Mouse (Mus musculus) large intestine, adult 2 months (tissue): ENCODE measurements around the gene Aktip. TPM values are rescaled to one million over a fixed set of nuclear protein-coding genes. Genes with fewer than 3 reads are reported as not detected.
A peak's percentile ranks its signal among the peaks of the same experiment; 100 is the strongest.

Experiments used
- DNase-seq: peaks from one replicate; pipeline ENCODE4 v3.0.0-alpha.2; 2012; ENCODE audit warnings: low read depth, low spot score
- WGBS: fragments of 180-500 bp; shearing (Covaris S2); methylation state at CpG from one replicate; pipeline ENCODE4 v1.1.7; 2018; 5-methylcytosine and 5-hydroxymethylcytosine counted together
- polyA plus RNA-seq: library from polyadenylated mRNA; depleted of rRNA; stranded (reverse); fragments of >200 nt; gene quantifications from 2 replicates; pipeline ENCODE4 v1.2.3, GENCODE M21; 2012

Aktip gene
- polyA plus RNA-seq, 1 experiment: 33.6 TPM

DNA sequence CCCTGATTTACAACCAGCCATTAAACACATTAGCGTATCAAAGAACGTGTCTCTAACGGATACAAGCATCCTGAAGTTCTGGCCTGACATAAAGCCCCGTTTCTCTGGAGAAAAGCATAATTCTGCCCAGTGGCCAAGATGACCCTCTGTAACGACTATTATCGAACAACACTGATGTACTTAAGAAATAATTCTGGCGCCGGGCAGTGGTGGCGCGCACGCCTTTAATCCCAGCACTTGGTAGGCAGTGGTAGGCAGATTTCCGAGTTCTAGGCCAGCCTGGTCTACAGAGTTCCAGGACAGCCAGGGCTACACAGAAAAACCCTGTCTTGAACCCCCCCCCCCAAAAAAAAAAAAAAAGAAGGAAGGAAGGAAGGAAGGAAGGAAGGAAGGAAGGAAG is 65.1 kb downstream of the Aktip start:
- 56% methylated on average over 12 of the region's 12 CpGs for WGBS

GRCm38 (mm10) chr8:91134070-91134475 is 65.7 kb downstream of the Aktip start:
- WGBS: under 1% methylated on average over 24 of the region's 24 CpGs
- DNase-seq: peak; percentile 100

More for the DNA sequence above, 65.1 kb downstream of the Aktip start:
- no peak for DNase-seq

- WGBS: under 1% methylated on average over 58 of the region's 58 CpGs
- DNase-seq: no peak
Measured at GRCm38 (mm10) chr8:91133441-91134069, 66.2 kb downstream of the Aktip start.

- 38% methylated on average over 4 of the region's 4 CpGs for WGBS
- DNase-seq: no peak
Measured at GRCm38 (mm10) chr8:91132731-91133130, 67.0 kb downstream of the Aktip start.

DNA sequence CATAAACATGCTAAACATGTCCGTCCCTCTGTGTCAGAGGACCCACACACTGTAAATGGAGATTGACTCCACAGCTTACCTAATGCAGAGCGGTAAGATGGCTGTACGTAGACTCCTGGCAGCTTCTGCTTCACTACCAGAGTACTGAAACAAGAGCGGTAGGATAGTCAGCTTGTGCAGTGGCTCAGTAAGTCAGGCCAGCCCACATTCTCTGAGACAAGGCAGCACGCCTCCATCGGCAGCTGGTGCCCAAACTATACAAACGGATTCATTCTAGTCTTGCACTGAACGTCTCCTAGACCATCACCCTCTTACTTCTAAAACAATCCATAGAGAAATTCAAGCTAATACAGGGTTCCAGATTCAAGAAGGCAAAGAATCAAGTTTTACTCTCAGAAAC is 73.0 kb downstream of the Aktip start:
- 92% methylated on average over 8 of the region's 8 CpGs for WGBS
- no peak for DNase-seq

- WGBS: 61% methylated on average over 5 of the region's 5 CpGs
- DNase-seq: no peak
Measured at GRCm38 (mm10) chr8:91124315-91124714, 75.5 kb downstream of the Aktip start.

DNA sequence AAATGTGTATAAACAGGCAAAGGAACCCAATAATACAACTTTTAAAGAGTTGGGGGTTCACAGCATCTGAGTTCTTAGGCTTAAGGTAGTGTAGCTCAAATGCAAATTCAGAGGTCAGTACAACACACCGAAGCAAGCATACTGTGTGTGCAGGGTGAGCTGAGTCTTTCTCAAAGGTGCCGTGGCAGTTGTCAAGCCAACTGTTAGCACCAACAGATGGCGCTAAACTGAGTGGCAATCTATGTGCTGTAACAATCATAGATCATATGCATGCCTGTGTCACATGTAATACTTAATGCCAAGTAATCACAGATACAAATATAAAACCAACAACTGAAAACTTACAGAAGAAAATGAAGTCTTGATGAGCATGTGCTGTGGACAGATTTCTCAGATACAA is 81.6 kb downstream of the Aktip start:
- DNase-seq: no peak
- 55% methylated on average over 3 of the region's 3 CpGs for WGBS

- WGBS: 93% methylated on average over 4 of the region's 4 CpGs
- DNase-seq: no peak
Measured at GRCm38 (mm10) chr8:91117537-91117936, 82.2 kb downstream of the Aktip start.

- DNase-seq: no peak
- 35% methylated on average over 11 of the region's 11 CpGs for WGBS
Measured at GRCm38 (mm10) chr8:91114910-91115309, 84.9 kb downstream of the Aktip start.

DNA sequence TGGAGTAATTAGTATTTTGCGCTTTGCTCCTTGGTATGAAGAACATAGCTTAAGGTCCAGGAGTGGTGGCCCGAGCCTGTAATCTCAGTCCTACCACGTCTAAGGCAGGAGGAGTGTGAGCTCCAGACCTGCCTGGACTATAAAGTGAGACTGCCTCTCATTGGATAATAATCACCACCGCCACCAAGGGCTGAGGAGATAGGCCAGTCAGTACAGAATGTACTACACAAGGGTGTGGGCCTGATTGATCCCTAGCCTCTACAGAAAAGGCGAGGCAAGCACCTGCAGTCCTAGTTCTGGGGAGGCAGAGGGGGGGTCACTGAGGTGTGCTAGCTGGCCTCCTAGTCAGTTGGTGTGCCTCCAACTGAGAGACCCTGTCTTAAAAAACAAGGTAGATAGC is 85.3 kb downstream of the Aktip start:
- 48% methylated on average over 5 of the region's 5 CpGs for WGBS
- no peak for DNase-seq

DNA sequence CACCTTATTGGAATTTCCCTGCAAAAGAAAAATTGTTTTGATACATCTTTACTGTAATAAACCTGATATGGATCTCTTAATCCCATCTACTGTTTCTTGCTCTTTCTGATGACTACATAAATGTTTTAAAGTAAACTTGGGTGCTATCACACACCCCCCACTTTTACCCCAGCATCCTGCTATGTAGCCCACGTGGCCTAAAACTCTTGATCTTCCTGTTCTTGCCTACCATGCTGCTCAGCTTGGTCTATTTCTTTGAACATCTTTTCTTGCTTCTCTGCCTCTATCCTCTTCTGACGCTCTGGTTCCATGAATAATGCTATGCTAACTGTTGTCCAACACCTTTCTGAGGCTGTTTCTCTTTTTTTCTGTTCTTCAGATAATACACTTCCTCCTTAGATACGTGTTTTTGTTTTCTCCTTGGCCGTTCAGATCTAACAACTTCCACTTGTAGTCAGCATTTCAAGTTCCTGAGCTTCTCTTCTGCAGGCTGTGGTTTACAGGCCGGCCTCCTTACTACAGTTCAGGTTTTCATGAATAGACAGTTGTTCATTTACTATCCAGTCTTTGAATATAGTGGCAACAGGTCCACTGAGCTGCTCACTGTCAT is 87.8 kb downstream of the Aktip start:
- DNase-seq: no peak
- 85% methylated on average over 5 of the region's 5 CpGs for WGBS

DNA sequence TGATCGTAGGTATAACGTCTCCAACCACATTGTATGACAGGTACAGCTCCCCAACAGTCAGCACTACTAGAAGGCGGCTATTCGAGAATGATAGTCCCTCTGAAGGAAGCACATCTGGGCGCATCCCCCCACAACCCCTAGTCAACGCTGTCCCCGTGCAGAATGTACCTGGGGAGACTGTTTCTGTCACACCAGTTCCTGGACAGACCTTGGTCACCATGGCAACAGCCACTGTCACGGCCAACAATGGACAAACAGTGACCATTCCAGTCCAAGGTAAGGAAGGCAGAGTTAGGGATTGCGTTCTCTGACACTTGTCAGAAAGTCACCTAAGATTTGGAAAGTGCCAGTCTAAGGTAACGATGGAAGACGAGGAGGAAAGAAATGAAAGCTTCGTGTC is 93.5 kb downstream of the Aktip start:
- no peak for DNase-seq
- WGBS: 84% methylated on average over 12 of the region's 12 CpGs

GRCm38 (mm10) chr8:91098106-91098505 is 101.7 kb downstream of the Aktip start:
- no peak for DNase-seq
- WGBS: 93% methylated on average over 6 of the region's 6 CpGs

DNA sequence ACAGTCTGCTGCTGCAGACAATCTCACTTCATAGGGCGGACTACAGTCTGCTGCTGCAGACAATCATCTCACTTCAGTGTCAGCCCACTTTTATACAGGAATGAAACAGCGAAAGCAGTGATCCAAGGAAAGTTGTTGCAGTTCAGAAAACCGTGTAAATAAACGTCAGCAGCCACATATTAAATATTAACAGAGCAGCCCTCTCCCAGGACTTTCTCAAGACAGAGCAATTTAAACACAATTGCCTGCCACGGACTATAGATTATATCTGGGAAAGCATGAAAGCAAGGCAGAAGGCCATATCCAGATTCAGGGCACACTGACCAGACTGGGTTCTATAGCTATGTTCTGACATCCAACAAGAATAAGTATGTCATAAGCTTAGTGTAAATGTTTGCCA is 105.6 kb downstream of the Aktip start:
- 29% methylated on average over 5 of the region's 5 CpGs for WGBS
- DNase-seq: no peak

DNA sequence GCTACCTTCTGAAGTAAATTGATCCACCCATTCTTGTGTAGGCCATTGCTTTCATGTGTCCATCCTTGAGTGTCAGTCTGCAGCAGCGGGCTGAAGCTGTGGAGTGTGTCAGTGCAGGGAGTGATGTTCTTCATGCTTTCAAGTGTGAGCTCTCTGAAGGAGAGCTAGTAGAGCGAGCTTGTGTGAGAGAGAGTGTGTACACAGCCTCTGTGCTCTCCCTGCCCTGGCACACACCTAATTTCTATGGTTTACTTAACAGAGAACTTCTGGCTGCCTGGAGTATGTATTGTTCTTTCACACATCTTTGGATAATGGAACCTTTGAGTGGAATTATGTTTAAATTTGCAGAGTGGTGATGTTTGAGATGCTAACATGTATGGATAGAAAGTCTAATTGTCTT is 110.2 kb downstream of the Aktip start:
- 78% methylated on average over 2 of the region's 2 CpGs for WGBS
- no peak for DNase-seq

DNA sequence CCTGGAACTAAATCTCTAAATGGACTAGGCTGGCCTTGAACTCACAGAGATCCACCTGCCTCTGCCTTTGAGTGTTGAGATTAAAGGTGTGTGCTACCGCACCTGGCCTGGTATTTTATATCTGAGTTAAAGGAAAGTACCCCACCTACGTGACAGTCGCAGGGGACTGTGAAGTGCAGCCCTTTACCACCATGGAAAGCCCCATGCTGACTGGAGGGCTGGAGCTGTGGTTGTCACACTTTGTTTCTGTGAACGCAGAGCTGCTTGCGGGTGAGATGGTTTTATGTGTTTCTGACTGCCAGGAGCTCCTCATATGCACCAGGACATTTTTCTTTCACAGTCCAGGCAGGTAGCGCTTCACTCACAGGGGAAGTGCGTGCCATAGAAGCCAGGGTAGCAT is 111.3 kb downstream of the Aktip start:
- 94% methylated on average over 7 of the region's 7 CpGs for WGBS
- DNase-seq: no peak

- 88% methylated on average over 12 of the region's 12 CpGs for WGBS
- no peak for DNase-seq
Measured at GRCm38 (mm10) chr8:91082428-91082827, 117.3 kb downstream of the Aktip start.

DNA sequence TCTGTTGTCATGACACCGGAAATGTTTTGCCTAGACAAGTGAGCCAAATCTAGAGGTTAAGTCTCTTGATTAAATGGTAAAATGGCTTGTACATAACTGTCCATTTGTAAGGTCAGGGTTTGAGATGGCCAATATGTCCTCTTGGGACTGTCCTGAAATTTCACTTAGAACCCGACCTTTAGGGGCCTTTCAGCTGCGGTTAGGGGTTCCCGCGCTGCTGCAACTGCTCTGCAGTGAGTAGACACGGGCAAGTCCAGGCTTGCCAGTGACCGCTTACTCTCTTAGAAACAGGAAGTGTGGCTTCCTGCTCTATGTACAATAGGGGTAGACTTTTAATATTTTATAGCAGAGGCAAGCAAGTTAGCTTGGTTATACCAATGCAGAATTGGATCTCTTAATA is 117.9 kb downstream of the Aktip start:
- WGBS: 71% methylated on average over 7 of the region's 7 CpGs
- no peak for DNase-seq

DNA sequence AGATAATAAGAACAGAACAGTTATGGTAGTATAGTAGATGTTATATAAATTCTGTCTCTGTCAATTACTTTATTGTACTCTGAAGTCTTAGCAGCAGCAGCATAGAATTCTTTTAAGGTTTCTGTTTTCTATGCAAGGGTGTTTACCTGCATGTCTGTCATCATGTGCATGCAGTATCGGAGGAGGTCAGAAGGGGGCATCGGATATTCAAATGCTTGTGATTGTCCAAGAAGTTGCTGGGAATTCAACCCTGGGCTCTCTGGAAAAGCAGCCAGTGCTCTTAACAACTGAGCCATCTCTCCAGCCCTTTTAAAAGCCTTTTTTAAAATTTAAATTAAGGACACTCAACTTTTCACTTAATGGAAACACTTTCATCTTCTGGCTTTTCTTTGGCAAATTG is 120.1 kb downstream of the Aktip start:
- no peak for DNase-seq
- WGBS: 99% methylated on average over 2 of the region's 2 CpGs

DNA sequence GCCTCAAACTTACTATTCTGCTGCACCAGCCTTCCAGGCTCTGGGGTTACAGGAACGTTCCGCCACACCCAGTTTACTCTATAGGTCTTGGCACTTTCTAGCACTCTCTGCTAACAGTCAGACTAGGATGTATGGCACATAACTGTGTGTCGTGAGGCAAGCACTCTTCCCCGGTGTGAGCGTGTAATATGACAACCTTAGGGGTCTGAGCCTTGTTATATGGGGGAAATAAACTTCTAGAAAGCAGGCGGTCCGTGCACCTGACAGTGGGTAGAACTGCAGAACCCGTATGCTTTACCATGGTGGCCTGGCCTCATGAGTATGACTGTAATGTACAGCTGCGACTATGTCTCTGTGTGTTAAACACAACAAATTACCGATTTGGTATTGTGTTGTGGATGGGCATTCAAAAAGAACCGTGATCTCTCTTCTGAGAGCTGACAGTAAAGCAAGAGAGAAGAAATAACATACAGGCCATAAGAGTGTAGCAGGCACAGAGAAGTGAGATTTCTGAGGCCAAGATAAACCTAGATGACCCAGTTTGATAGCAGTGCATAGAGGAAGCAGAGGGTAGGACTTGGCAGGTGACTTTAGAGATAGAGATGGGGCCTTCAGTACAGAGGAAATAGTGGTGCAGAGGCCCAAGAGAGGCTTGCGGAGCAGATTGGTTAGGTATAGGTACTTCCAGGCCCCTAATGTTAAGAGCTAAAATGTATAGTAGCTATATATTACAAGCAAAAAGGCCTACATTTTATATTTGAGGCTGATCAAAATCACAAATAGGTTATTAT is 122.5 kb downstream of the Aktip start:
- WGBS: 89% methylated on average over 12 of the region's 12 CpGs

DNA sequence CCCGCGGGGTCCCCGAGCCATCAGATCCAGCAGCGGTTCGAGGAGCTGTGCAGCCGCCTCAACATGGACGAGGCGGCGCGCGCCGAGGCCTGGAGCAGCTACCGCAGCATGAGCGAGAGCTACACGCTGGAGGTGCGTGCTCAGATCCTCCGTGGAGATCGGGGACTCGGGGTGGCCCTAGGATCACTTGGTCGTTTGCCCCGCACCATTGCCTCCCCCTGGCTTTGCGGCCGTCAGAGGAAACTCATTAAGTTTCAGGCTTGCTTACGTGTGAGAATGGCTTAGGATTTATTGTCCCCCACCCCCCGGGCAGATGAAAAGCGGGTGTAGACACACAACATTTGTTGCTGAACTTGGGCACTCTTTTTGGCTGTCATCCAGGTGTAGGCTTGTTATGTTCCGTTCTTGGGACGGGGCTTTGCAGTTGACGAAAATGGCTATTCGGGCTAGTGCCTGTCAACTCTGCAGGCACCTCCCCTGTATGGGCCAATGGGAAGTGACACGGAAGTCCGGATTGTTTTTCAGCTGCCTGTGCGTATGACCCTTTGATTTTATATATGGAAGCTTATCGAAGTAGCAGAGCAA is 129.4 kb downstream of the Aktip start:
- under 1% methylated on average over 34 of the region's 34 CpGs for WGBS

More for the DNA sequence above, 122.5 kb downstream of the Aktip start:
- no peak for DNase-seq

More for the DNA sequence above, 129.4 kb downstream of the Aktip start:
- peak; percentile 92 for DNase-seq
